ENCODE assay signal across 29 mouse cellular contexts in the genomic region with DNA sequence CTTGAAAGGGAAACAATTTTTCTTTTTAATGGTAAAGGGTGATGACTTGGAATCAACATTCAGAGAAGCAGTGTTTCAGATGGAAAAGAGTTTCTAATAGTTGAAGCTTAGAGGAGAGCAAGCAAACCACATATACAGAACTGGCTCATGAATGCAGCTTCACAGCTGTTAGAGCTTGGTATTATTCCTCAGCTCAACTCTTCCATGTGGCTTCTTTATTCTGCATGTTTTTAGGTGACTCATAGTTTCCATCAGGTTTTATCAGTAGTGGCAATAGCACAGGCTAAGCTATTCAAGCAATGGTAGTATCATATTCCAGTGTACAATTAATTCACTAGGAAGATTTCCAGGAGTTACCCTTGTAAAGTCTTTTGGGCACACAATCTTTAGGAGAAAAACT.
A peak's percentile ranks its signal among the peaks of the same experiment; 100 is the strongest.
DNase-seq lines count a peak whose midpoint lies in the region; ATAC-seq and TF ChIP-seq lines count a peak whose summit lies in the region.
"Had no signal": no experiment of that assay in that cellular context is flagged by ENCODE, and none has a peak within 500 bp of the region (broad histone marks: within the 10 kb centered on the region; RNA-seq: fewer than 3 reads in every experiment).

No protein-coding gene starts in this region.

- in situ Hi-C loops in Patski (cut with MboI; ENCODE audit: low pct_unique_long_range_greater_than_20kb): no loop called here

- no peaks in the 10 kb centered on the region for H3K4me1 ChIP-seq in embryonic facial prominence, embryonic 14.5 days (ENCODE audit: control insufficient read depth, insufficient read depth, low read length)
- no peaks in the 10 kb centered on the region for H3K4me1 ChIP-seq in embryonic facial prominence, embryonic 10.5 days
- H3K4me1 ChIP-seq: embryonic facial prominence, embryonic 15.5 days; forebrain, embryonic 12.5 days; forebrain, embryonic 15.5 days; heart, embryonic 12.5 days; heart, embryonic 15.5 days; hindbrain, embryonic 10.5 days; hindbrain, embryonic 13.5 days; intestine, embryonic 15.5 days had no signal

- no peak overlapping the region for H3K4me2 ChIP-seq in embryonic facial prominence, embryonic 14.5 days (ENCODE audit: low read depth, low read length)
- H3K4me2 ChIP-seq in myocyte (ENCODE audit: low read depth): peak overlapping the region; percentile 49
- H3K4me2 ChIP-seq: embryonic facial prominence, embryonic 15.5 days; forebrain, embryonic 12.5 days; forebrain, embryonic 15.5 days; heart, embryonic 12.5 days; heart, embryonic 15.5 days; hindbrain, embryonic 13.5 days; intestine, embryonic 15.5 days had no signal

- H3K36me3 ChIP-seq in embryonic facial prominence, embryonic 14.5 days (ENCODE audit: control insufficient read depth, insufficient read depth, low read length): no peaks in the 10 kb centered on the region
- H3K36me3 ChIP-seq in embryonic facial prominence, embryonic 10.5 days (replicated peaks): no peaks in the 10 kb centered on the region
- H3K36me3 ChIP-seq in myocyte (ENCODE audit: control insufficient read depth, insufficient read depth): no peaks in the 10 kb centered on the region
- H3K36me3 ChIP-seq: embryonic facial prominence, embryonic 15.5 days; forebrain, embryonic 12.5 days; forebrain, embryonic 15.5 days; heart, embryonic 12.5 days; heart, embryonic 15.5 days; hindbrain, embryonic 10.5 days; hindbrain, embryonic 13.5 days; intestine, embryonic 15.5 days had no signal

- no peak for TF ChIP-seq CTCF in Patski (IDR thresholded peaks at IDR 0.05)

- H3K9ac ChIP-seq in embryonic facial prominence, embryonic 14.5 days (ENCODE audit: low read depth, low read length): no peak overlapping the region
- H3K9ac ChIP-seq: embryonic facial prominence, embryonic 15.5 days; forebrain, embryonic 12.5 days; forebrain, embryonic 15.5 days; heart, embryonic 12.5 days; heart, embryonic 15.5 days; hindbrain, embryonic 13.5 days; intestine, embryonic 15.5 days had no signal

- DNase-seq in embryonic facial prominence, embryonic 14.5 days (ENCODE audit: low spot score): peak; percentile 1
- DNase-seq in embryonic facial prominence, embryonic 10.5 days (ENCODE audit: low spot score): no peak
- DNase-seq in Patski (ENCODE audit: low read depth, low spot score): no peak
- no peak for DNase-seq in layer of hippocampus, adult 9-10 months (ENCODE audit: low spot score)
- no peak for DNase-seq in spleen, adult 12 weeks (ENCODE audit: low spot score)
- DNase-seq: adrenal gland, adult 2 months; adrenal gland, postnatal 14 days; B cell, adult 2 months; cerebellum, adult 18-20 months; cerebellum, adult 9-11 months; cerebellum, postnatal 25 days; embryo, embryonic 11 days; gastrocnemius, postnatal 25 days; heart, adult 18-20 months; heart, postnatal 10 days; heart, postnatal 36 days; kidney, adult 11 months had no signal

- H3ac ChIP-seq in myocyte (ENCODE audit: control insufficient read depth, insufficient read length): no peak overlapping the region

- no peaks in the 10 kb centered on the region for H3K79me2 ChIP-seq in myocyte (ENCODE audit: control insufficient read depth, insufficient read depth)

- H3K27me3 ChIP-seq in embryonic facial prominence, embryonic 14.5 days (replicated peaks; ENCODE audit: control insufficient read depth, insufficient read depth, low read length): no peaks in the 10 kb centered on the region
- H3K27me3 ChIP-seq in embryonic facial prominence, embryonic 10.5 days (replicated peaks; ENCODE audit: low read depth, poor library complexity, severe bottlenecking): no peaks in the 10 kb centered on the region
- H3K27me3 ChIP-seq in Patski: no peaks in the 10 kb centered on the region
- H3K27me3 ChIP-seq in myocyte (ENCODE audit: control insufficient read depth, insufficient read depth, insufficient read length): no peaks in the 10 kb centered on the region
- H3K27me3 ChIP-seq: embryonic facial prominence, embryonic 15.5 days; forebrain, embryonic 12.5 days; forebrain, embryonic 15.5 days; heart, embryonic 12.5 days; heart, embryonic 15.5 days; hindbrain, embryonic 13.5 days; intestine, embryonic 15.5 days had no signal

- no peaks in the 10 kb centered on the region for H3K9me3 ChIP-seq in embryonic facial prominence, embryonic 14.5 days (ENCODE audit: control insufficient read depth, low read length)
- H3K9me3 ChIP-seq in embryonic facial prominence, embryonic 10.5 days: no peaks in the 10 kb centered on the region
- H3K9me3 ChIP-seq: embryonic facial prominence, embryonic 15.5 days; forebrain, embryonic 12.5 days; forebrain, embryonic 15.5 days; heart, embryonic 12.5 days; heart, embryonic 15.5 days; hindbrain, embryonic 10.5 days; hindbrain, embryonic 13.5 days; intestine, embryonic 15.5 days had no signal

- no peak for TF ChIP-seq POLR2A in myocyte (IDR thresholded peaks at IDR 0.05; ENCODE audit: insufficient read length, low read depth)

- POLR2A ChIA-PET in Patski (lab: Charles Lee): no interaction called here

- no peak for ATAC-seq in embryonic facial prominence, embryonic 14.5 days (ENCODE audit: low read depth)
- peak; percentile 57 for ATAC-seq in Patski
- ATAC-seq: CD4-positive, CD25-positive, alpha-beta regulatory T cell, adult 4 months; forebrain, embryonic 15.5 days; hindbrain, embryonic 16.5 days; intestine, embryonic 15.5 days had no signal

- H3K4me3 ChIP-seq in embryonic facial prominence, embryonic 14.5 days (ENCODE audit: low read depth, low read length): no peak overlapping the region
- H3K4me3 ChIP-seq in embryonic facial prominence, embryonic 10.5 days: no peak overlapping the region
- no peak overlapping the region for H3K4me3 ChIP-seq in myocyte
- H3K4me3 ChIP-seq: embryonic facial prominence, embryonic 15.5 days; erythroblast, embryonic 14.5 days; forebrain, embryonic 12.5 days; forebrain, embryonic 15.5 days; heart, embryonic 12.5 days; heart, embryonic 15.5 days; hindbrain, embryonic 10.5 days; hindbrain, embryonic 13.5 days; intestine, embryonic 15.5 days had no signal

- no peak overlapping the region for H3K27ac ChIP-seq in embryonic facial prominence, embryonic 14.5 days (replicated peaks; ENCODE audit: low read depth, low read length)
- H3K27ac ChIP-seq in embryonic facial prominence, embryonic 10.5 days (replicated peaks): no peak overlapping the region
- H3K27ac ChIP-seq: embryonic facial prominence, embryonic 15.5 days; forebrain, embryonic 12.5 days; forebrain, embryonic 15.5 days; heart, embryonic 15.5 days; hindbrain, embryonic 10.5 days; hindbrain, embryonic 13.5 days; intestine, embryonic 15.5 days had no signal

- CTCF ChIA-PET in Patski (lab: Charles Lee): interaction anchor here (1.5 to 3.1 kb wide), 3 partner anchors 11 to 32 kb away, joined by 4 to 14 read pairs (median 6); no protein-coding TSS in a partner anchor

TF ChIP-seq in myocyte, 11 proteins besides CTCF, POLR2A, EP300 and RAD21:
- peak in 1 of 3 experiments; percentile 69 for TF ChIP-seq MYOG (IDR thresholded peaks at IDR 0.05; ENCODE audit: control insufficient read depth in 1 of 3, insufficient read depth in 1 of 3, insufficient read length in 2 of 3, low read depth in 2 of 3)
- peak in 2 of 3 experiments; percentile 57 to 60 for TF ChIP-seq MYOD1 (IDR thresholded peaks at IDR 0.05; ENCODE audit: control insufficient read depth in 1 of 3, insufficient read length in 2 of 3, low read depth in 2 of 3)
- no peak for TF ChIP-seq POLR2AphosphoS2 (IDR thresholded peaks at IDR 0.05; ENCODE audit: insufficient read length, low read depth)
- no peak for TF ChIP-seq E2F4 (IDR thresholded peaks at IDR 0.05; ENCODE audit: insufficient read depth)
